Mouse (Mus musculus) erythroblast, adult 5-6 weeks (primary cell): ENCODE measurements around the gene Ly6g6e. TPM values are rescaled to one million over a fixed set of nuclear protein-coding genes. Genes with fewer than 3 reads are reported as not detected.

ENCODE experiments used
- ATAC-seq: replicated peaks from 2 replicates; pipeline ENCODE4 v1.8.0; 2016; ENCODE audit warnings: moderate number of reproducible peaks, mild to moderate bottlenecking, moderate TSS enrichment, inconsistent platforms; ENCODE audit not compliant: poor library complexity, low FRiP score, severe bottlenecking
- total RNA-seq, 2 experiments: library from RNA; stranded (forward) in 1 of 2; stranded (reverse) in 1 of 2; fragments of 150-400 nt in 1 of 2; fragments of 200-764, 138-1000 nt in 1 of 2; gene quantifications; 2 replicates each; pipeline versions ENCODE4 v1.2.3 to v1.2.4; 2015 to 2017; ENCODE audit warnings: low replicate concordance in 2 of 2

Gene Ly6g6e
- total RNA-seq, 2 experiments from 2014 or later, result not detected

DNA sequence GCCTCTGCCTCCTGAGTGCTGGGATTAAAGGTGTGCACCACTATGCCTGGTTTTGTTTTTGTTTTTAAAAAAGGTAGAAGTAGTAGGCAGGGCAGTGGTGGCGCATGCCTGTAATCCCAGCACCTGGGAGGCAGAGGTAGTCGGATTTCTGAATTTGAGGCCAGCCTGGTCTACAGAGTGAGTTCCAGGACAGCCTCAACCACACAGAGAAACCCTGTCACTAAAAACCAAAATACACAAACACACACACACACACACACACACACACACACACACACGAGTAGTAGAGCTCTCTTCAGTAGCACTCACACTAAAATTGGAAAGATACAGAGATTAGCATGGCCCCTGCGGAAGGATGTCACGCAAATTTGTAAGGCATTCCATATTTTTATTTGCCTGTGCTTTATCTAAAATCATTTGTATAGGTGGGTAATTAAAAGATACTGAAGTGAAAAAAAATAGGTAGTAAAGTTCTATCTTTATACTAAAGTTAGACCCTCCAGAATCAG is 27.7 kb upstream of the Ly6g6e start:
- no peak for ATAC-seq

DNA sequence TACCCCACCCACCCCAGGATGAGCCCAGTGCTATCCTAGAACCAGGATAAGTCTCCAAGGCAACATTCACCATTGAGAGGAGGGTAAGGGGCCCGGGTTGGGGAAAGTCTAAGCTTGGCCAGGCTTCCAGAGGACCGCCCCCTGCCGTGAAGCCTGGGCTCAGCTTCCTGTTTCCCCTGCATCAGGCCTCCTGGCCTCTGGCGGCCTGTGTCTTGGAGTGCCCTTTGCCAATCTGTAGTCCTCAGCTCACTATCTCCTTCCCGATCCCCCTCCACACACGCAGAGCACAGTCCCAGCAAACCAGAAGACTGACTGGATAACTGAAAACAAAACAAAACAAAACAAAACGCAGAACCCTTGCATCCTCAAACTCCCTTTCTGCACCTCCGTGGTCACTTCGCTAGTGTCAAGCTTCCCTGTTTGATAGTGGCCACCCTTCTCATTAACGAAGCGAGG is 27.1 kb upstream of the Ly6g6e start, which contains the start of gene Clic1:
TSS of gene Clic1 (plus strand) at position 406 of the 456 bp plus-strand sequence.
- ATAC-seq, result no peak

DNA sequence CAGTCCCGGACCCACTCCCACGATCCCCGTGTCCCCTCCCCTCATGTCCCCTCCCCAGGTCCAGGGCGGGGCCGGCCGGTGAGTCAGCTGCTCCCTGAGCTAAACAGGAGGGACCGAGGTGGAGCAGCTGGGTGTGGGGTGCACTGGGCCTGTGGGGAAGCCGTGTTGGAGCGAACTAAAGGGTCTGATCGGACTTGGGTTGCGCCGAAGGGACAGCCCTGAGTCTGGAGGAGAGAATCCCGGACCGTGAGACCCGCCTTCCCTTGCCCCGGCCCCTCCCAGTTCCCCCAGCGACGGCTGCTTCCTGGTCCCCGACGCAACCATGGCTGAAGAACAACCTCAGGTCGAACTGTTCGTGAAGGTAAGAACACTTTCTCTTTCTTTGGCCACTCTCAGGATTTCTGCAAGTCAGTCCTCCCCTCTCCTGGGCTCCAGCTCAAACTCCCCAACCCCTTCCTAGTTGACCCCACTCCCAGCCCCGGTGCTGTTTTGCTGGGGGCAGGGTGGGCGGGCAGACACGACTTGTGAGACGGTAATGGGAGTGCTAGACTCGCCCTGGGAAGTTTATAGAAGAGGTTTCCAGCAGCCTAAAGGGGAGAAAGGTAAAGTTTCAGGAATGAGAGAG is 26.5 kb upstream of the Ly6g6e start:
- ATAC-seq, result peak; percentile 54

DNA sequence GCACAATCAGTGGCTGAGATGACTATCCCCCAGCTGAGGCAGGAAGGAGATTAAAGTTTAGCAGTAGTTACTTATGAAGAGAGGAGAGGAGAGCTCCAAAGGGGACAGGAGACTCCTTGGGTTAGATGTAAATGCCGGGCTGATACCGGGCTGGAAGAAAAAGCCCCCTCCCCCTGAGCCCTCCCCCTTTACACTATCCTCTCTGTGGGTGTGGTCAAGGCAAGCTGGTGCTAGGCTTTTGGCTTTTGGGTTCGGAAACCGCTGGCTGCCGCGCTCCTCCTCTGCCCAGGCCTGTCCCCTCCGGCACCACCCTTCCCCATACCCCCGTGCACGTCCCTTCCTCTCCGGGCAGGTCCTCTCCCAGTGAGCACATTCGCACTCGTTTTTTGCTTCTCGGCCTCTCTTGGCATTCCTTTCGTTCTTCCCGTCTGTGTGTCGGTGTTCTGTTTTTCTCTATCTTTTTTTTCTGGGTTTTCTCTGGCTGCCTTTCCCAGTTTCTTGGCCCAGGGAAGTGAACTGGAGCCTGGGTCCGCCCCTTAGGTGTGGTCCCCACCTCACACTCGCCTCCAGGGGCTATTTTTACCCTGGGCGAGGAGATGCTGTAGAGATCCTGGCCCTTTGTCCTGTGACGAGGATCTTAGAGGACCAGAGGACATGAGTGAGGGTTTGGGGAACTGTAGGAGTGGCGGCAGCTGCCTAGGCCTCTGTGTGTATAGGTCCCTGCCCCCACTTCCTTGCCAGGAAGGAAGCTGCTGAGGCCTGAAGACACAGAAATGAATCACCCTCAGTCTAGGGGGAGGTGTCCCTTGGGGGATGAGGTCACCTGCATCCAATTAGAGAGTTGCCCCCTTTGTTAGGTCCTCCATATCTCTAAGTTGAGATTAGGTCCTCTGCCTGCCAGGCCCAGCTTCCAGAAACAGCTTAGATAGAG is 25.3 kb upstream of the Ly6g6e start:
- ATAC-seq, result peak; percentile 25; the same call in 1 of the 2 replicates

DNA sequence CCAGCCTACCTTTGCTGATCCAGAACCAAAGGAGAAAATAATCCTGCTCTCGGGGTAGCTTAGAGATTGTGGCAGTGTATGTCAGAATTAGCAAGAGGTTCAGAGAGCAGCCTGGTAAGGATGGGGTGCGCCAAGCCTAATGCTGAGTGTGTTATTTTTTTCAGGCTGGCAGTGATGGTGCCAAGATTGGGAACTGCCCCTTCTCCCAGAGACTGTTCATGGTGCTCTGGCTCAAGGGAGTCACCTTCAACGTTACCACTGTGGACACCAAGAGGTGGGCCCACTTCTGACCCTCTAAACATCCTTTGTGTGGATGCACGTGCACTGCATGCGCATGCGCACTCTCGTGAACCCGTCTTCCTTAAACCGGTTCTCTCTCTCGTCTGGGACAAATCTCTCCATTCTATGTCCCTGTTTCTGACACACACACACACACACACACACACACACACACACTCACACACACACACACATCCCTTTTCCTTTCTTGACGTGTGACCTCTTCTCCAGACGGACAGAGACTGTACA is 24.4 kb upstream of the Ly6g6e start:
- no peak for ATAC-seq

DNA sequence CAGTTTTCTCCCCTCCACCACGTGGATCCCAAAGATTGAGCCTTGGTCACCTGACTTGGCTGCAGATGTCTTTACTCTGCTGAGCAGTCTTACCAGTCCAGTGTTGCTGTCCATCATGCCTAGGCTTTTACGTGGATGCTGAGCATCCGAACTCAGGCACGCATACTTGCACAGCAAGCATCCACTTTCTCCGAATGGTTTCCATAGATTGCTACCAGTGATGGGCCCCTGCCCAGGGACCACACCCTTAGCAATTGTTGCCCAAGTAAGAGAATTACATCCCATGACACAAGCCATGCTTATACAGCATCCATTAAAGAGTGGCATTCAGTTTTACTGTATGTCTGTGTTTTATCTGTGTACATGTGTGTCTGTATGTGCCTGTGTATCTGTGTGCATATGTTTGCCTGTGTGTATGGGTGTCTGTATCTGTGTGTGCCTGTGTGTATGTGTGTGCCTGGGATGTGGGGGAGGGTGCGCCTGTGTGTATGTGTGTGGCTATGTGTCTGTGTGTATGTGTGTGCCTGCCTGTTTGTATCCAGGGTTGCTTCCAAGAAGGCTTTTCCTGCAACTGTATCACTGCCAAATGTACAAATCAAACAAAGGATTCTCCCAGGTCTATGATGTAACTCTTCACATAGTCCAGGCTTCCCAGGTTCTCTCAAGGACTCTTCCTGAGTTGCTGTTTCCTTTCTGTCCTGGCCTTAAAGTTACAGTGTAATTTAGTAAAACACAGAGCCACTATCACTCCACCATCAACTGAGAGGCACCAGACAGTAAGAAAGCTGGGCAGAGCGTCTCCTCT is 20.8 kb upstream of the Ly6g6e start:
- ATAC-seq, result no peak

DNA sequence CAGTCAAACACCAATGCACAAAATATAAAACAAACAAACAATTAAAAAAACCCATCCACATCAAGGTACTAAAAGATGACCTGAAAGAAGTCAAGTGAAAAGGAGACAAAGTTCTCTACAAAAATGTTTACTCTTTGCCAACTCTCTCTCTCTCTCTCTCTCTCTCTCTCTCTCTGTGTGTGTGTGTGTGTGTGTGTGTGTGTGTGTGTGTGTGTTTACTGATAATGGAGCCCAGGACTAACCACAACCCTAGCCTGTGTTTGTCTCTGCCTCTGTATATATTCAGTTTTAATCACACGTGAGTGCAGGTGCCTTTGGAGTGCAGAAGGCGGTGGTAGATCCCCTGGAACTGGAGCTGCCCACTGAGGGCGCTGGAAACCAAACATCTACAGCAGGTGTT is 19.6 kb upstream of the Ly6g6e start:
- no peak for ATAC-seq

DNA sequence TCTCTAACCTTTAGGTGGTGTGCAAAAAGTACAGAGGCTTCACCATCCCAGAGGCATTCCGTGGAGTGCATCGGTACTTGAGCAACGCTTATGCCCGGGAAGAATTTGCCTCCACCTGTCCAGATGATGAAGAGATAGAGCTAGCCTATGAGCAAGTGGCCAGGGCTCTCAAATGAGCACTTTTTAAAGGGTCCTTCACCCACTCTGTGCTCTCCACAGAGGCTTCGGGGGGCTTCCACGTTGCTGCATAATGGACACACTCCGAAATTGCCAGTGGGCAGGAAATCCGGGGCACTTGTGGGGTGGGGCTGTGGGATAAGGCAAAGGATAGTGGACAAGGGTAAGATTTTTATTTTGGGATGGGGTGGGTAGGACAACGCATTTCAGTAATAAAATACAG is 18.4 kb upstream of the Ly6g6e start:
- ATAC-seq, result no peak

DNA sequence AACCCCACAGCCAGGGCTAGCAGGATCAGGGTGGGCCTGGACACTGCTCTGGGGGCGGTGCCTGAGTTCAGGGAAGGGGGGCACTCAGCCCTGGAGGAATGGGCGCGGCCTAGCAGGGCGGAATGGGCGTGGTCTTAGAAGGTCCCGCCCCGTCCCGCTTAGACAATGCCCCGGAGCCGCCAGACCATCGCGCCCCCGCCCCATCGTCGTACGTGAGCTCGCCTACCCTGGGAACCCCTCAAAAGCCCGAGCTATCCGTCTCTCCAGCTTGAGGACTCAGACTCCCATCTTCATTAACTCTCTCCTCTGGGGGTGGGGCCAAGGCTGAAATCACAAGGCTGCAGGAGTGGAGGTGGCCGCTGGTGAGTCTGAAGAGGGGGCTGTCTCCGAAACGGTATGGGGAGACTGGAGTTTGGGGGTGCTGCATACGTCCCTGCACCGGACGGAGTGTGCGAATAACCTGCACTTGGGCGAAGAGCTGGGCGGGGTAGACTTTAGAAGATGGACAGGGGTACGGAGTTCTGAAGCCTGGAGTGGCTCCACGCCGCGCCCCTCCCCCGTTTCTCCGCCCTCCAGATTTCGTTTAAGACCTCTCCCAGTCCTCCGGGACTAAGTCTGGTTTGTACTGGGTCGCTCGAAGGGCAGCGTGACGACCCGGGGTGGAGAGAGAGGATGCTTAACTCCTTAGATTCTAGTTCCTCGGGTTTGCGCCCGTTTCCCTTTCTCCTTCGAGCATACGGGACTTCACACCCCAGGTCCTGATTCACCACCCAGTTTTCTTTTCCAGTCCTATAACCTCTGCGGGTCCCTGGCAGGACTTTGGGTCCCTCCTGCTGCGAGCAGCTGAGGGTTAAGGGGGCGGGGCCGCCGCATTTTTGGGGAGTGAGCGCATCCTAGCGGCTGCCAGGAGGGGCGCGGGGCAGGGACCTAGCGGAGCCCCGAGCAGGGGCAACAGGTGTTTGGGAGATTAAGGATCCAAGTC is 17.5 kb upstream of the Ly6g6e start, which contains the start of gene Ddah2:
TSS of gene Ddah2 (plus strand) at position 125 of the 982 bp plus-strand sequence.
- ATAC-seq, result peak; percentile 83

DNA sequence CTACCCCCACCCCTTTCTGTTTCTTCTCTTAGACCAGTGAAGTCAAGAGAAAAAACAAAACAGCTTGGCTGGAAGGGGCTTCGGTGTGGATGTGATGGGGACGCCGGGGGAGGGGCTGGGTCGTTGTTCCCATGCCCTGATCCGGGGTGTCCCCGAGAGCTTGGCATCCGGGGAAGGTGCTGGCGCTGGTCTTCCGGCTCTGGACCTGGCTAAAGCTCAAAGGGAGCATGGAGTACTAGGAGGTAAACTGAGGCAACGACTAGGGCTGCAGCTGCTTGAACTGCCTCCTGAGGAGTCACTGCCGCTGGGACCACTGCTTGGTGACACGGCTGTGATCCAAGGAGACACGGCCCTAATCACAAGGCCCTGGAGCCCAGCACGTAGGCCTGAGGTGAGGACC is 16.6 kb upstream of the Ly6g6e start:
- no peak for ATAC-seq

DNA sequence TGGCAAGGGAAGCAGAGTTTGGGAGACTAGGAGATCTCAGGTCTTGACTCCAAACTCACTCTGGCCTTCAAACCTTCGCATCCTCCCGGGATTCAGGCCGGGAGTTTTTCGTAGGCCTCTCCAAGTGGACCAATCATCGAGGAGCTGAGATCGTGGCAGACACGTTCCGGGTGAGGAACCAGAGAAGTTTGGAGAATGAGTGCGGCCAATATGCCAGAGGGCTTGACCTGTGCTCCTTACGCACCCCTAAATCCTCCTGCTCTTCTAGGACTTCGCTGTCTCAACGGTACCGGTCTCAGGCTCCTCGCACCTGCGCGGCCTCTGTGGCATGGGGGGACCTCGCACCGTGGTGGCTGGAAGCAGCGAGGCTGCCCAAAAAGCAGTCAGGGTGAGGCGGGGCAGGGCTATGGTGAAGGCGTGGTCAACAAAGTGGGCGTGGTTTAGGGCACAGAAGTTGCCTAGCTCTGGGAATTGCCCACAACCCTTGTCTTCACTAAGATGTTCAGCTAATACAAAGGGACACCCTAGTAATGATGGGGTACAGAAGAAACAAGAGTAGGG is 15.9 kb upstream of the Ly6g6e start:
- ATAC-seq, result 0 out of 2 replicates have a peak, but pooled peaks have one; percentile 30

DNA sequence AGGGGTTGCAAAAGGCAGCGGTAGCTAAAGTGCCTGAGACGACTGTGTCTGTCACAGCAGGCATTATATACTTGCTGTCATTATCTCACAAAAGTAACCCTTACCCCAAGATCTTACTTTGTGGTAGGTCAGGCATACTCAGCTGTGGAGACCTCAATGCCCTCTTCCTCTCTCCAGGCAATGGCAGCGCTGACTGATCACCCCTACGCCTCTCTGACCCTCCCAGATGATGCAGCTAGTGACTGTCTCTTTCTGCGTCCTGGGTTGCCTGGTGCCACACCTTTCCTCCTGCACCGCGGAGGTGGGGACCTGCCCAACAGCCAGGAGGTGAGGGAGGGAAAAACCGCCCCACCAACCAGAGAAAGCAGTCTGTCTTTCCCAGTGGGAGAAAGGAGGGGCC is 15.4 kb upstream of the Ly6g6e start:
- ATAC-seq, result no peak

DNA sequence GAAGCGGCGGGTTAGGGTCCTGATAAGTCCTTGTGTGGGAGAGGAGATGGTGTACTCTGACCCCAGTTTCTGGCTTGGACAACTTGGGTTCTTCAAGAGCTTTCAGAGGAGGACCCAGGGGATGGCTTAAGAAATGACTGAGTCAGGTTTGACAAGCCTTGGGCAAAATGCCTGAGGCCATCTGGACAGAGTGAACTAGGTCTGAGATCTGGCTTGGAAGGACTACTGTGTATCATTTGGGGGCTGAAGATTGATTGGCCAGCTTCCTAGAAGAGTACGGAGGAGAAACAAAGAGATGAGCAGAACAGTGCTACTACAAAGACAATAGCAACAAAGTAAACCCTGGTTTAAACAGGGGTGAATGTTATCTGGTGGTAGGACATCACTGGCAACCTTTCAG is 13.2 kb upstream of the Ly6g6e start:
- no peak for ATAC-seq

DNA sequence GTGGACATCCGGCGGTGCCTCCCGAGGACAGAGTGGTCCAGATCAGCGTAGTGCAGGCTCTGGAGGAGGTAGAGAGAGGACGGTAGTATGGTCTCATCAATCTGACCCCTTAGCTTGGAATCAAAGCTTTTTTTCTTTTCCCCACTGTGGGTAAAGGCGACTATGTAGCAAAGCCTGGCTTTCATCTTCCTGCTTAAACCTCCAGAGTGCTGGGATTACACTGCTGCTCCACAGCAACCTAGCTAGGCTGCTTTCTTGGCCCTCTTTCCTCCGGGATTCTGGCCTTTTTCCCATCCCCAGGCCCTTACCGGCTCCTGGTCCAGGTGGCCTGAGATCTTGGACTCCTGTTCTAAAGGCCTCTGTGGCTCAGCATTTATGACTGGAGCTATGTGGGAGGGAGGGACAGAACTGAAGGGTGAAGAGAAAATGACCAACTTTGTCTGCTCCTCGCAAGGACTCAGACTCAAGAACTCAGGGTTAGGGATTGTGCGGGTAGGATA is 12.3 kb upstream of the Ly6g6e start:
- ATAC-seq, result no peak

DNA sequence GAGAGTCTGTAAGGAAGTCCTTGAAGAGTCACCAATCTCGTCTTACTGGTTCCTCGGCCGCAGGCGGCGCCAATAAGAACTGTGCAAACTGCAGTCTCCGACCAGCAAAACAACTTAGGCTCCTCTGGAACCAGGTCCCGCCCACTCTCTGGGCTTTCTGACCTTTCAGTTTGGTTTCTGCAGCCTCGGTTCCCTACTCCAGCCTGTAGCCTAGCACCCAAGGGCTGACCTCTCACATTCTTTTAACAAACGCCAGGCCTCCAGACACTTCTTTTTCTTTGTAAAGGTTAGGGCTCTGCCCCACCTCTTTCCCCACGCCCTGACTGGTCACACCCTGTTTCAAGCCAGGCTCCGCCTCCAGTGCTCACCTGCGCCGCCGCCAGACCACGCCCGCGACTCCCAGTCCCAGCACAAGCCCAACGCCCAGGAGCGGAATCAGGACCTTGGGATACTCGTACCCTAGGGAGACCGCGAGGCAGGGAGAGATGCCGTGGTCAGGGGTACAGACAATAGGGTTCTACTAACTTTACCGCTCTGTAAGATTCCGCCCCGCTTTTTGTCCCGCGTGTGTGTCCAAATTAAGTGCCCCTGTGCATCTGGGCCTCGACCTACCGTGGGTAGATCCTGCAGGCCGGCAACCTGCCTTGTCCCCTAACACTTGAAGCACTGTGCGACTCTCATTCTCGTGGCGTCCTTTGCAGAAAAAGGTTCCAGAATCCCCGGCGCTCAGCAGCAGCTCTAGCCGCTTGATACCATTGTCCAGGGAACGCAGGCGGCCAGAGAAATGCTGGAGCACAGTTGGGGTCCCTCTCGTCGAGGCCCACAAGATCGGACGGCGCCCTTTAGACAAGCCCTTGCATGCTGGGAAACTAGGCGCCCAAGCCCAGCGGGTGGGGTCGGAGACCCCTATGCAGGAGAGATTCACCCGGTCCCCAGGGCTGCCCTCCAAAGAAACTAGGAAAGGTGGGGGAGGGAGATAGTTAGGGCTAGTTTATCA is 11.5 kb upstream of the Ly6g6e start, which contains the start of gene Ly6g6c:
TSS of gene Ly6g6c (plus strand) at position 438 of the 997 bp plus-strand sequence.
- peak; percentile 60; the same call in 1 of the 2 replicates for ATAC-seq

DNA sequence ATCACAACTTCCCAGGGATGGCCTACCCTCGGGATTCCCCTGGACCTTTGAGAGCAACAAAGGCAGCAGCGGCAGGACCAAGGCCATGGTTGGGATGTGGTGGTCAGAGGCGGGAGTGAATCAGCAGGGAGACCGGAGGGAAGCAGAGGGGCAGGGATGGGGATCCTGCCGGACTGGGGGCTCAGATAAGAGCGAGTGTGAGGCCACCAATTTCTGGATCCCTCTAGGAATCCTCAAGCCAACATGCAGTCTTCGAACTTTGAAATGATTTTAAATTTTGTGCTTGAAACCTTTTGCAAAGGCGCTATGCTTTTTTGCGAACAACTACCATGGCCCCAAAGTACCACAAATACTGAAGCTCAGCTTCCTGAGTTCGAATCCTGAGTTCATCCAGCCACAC is 10.6 kb upstream of the Ly6g6e start, which contains the start of gene Mpig6b:
TSS of gene Mpig6b (minus strand) at position 101 of the 400 bp plus-strand sequence.
- ATAC-seq, result no peak
